Comparison of ENCODE assay signal across 12 mouse cellular contexts in genomic region chr1:87510845-87511244, GRCm38 (mm10). TPM values are rescaled to one million over a fixed set of nuclear protein-coding genes. Genes with fewer than 3 reads are reported as not detected.
DNase-seq lines count a peak whose midpoint lies in the region; ATAC-seq and TF ChIP-seq lines count a peak whose summit lies in the region.
"Had no signal": no experiment of that assay in that cellular context is flagged by ENCODE, and none has a peak within 500 bp of the region (broad histone marks: within the 10 kb centered on the region; RNA-seq: fewer than 3 reads in every experiment).

No protein-coding gene starts in this region.

- H3K9me3 ChIP-seq in kidney, embryonic 16.5 days (ENCODE audit: low read length): no peaks in the 10 kb centered on the region
- no peaks in the 10 kb centered on the region for H3K9me3 ChIP-seq in embryonic facial prominence, embryonic 11.5 days (replicated peaks; ENCODE audit: control insufficient read depth, low read length)
- H3K9me3 ChIP-seq in intestine, embryonic 15.5 days: no peaks in the 10 kb centered on the region
- H3K9me3 ChIP-seq in neural tube, embryonic 12.5 days: no peaks in the 10 kb centered on the region

- no peak overlapping the region for H3K4me3 ChIP-seq in kidney, embryonic 16.5 days (ENCODE audit: low read length)
- no peak overlapping the region for H3K4me3 ChIP-seq in kidney, adult 2 months (ENCODE audit: insufficient read depth, low read depth, low read length)
- H3K4me3 ChIP-seq in embryonic facial prominence, embryonic 11.5 days (ENCODE audit: low read depth, low read length): peak overlapping the region; percentile 59; the same call in 1 of the 2 replicates
- H3K4me3 ChIP-seq in intestine, embryonic 15.5 days (replicated peaks): peak overlapping the region; percentile 69; the same call in 1 of the 2 replicates
- H3K4me3 ChIP-seq in neural tube, embryonic 12.5 days: peak overlapping the region; percentile 72; the same call in 1 of the 2 replicates

- WGBS in kidney, embryonic 16.5 days: 16% methylated on average over 5 of the region's 5 CpGs
- 18% methylated on average over 5 of the region's 5 CpGs for WGBS in kidney, adult 2 months
- WGBS in embryonic facial prominence, embryonic 11.5 days: 13% methylated on average over 5 of the region's 5 CpGs
- 8% methylated on average over 5 of the region's 5 CpGs for WGBS in intestine, embryonic 15.5 days
- WGBS in neural tube, embryonic 12.5 days: 26% methylated on average over 5 of the region's 5 CpGs

- H3K27ac ChIP-seq in kidney, embryonic 16.5 days (ENCODE audit: low read length): no peak overlapping the region
- no peak overlapping the region for H3K27ac ChIP-seq in kidney, adult 2 months (ENCODE audit: insufficient read depth, low read depth, low read length)
- no peak overlapping the region for H3K27ac ChIP-seq in embryonic facial prominence, embryonic 11.5 days (replicated peaks; ENCODE audit: low read depth, low read length)
- no peak overlapping the region for H3K27ac ChIP-seq in intestine, embryonic 15.5 days
- no peak overlapping the region for H3K27ac ChIP-seq in neural tube, embryonic 12.5 days

- H3K4me1 ChIP-seq in kidney, embryonic 16.5 days (ENCODE audit: insufficient read depth, low read length): peaks cover 7% of the 10 kb centered on the region
- H3K4me1 ChIP-seq in kidney, adult 2 months (ENCODE audit: control insufficient read depth, insufficient read depth, low read length): no peaks in the 10 kb centered on the region
- H3K4me1 ChIP-seq in embryonic facial prominence, embryonic 11.5 days (ENCODE audit: control insufficient read depth, insufficient read depth, low read length): no peaks in the 10 kb centered on the region
- peaks cover 14% of the 10 kb centered on the region for H3K4me1 ChIP-seq in intestine, embryonic 15.5 days (replicated peaks)
- H3K4me1 ChIP-seq in neural tube, embryonic 12.5 days: peaks cover 6% of the 10 kb centered on the region

- no peak for ATAC-seq in kidney, embryonic 16.5 days (ENCODE audit: low FRiP score, low TSS enrichment)
- ATAC-seq in embryonic facial prominence, embryonic 11.5 days (replicated peaks; ENCODE audit: insufficient number of reproducible peaks, low FRiP score, low TSS enrichment, low read depth): no peak
- no peak for ATAC-seq in intestine, embryonic 15.5 days
- ATAC-seq in neural tube, embryonic 12.5 days (ENCODE audit: low FRiP score, low read depth): no peak
- ATAC-seq in erythroid progenitor cell, adult 5-6 weeks (replicated peaks; ENCODE audit: low FRiP score, poor library complexity, severe bottlenecking): no peak

- H3K27me3 ChIP-seq in kidney, embryonic 16.5 days (ENCODE audit: insufficient read depth, low read length): peaks cover 43% of the 10 kb centered on the region
- H3K27me3 ChIP-seq in kidney, adult 2 months (replicated peaks; ENCODE audit: control insufficient read depth, insufficient read depth, low read length): no peaks in the 10 kb centered on the region
- H3K27me3 ChIP-seq in embryonic facial prominence, embryonic 11.5 days (ENCODE audit: control insufficient read depth, insufficient read depth, low read length): peaks cover 29% of the 10 kb centered on the region
- H3K27me3 ChIP-seq in intestine, embryonic 15.5 days (replicated peaks): peaks cover 28% of the 10 kb centered on the region
- peaks cover 35% of the 10 kb centered on the region for H3K27me3 ChIP-seq in neural tube, embryonic 12.5 days (replicated peaks)

- no peak for TF ChIP-seq POLR2A in kidney, adult 2 months (IDR thresholded peaks at IDR 0.05; ENCODE audit: low read depth, low read length)

- H3K4me2 ChIP-seq in kidney, embryonic 16.5 days (replicated peaks; ENCODE audit: low read depth, low read length): peak overlapping the region; percentile 99; the same call in 1 of the 2 replicates
- no peak overlapping the region for H3K4me2 ChIP-seq in embryonic facial prominence, embryonic 11.5 days (ENCODE audit: low read depth, low read length)
- H3K4me2 ChIP-seq in intestine, embryonic 15.5 days (replicated peaks): peak overlapping the region; percentile 100; the same call in 1 of the 2 replicates
- H3K4me2 ChIP-seq in neural tube, embryonic 12.5 days (replicated peaks): peak overlapping the region; percentile 99

- H3K36me3 ChIP-seq in kidney, embryonic 16.5 days (ENCODE audit: insufficient read depth, low read length): no peaks in the 10 kb centered on the region
- H3K36me3 ChIP-seq in kidney, adult 2 months (ENCODE audit: control insufficient read depth, insufficient read depth, low read length): no peaks in the 10 kb centered on the region
- H3K36me3 ChIP-seq in embryonic facial prominence, embryonic 11.5 days (replicated peaks; ENCODE audit: control insufficient read depth, insufficient read depth, low read depth, low read length): no peaks in the 10 kb centered on the region
- H3K36me3 ChIP-seq in intestine, embryonic 15.5 days: no peaks in the 10 kb centered on the region
- no peaks in the 10 kb centered on the region for H3K36me3 ChIP-seq in neural tube, embryonic 12.5 days
- H3K36me3 ChIP-seq: G1E had no signal

- DNase-seq in kidney, adult 2 months: no peak
- no peak for DNase-seq in embryonic facial prominence, embryonic 11.5 days (ENCODE audit: low spot score)
- DNase-seq in layer of hippocampus, postnatal 25 days (ENCODE audit: extremely low spot score in 1 of 2, low spot score in 1 of 2): no peak
- no peak for DNase-seq in thymus, postnatal 0 days (ENCODE audit: low spot score)

- no peak for TF ChIP-seq CTCF in kidney, adult 2 months (conservative IDR thresholded peaks at IDR 0.05; ENCODE audit: insufficient read depth, insufficient read length, low read depth, low read length)

- no peak overlapping the region for H3K9ac ChIP-seq in kidney, embryonic 16.5 days (replicated peaks; ENCODE audit: low read length)
- H3K9ac ChIP-seq in embryonic facial prominence, embryonic 11.5 days (replicated peaks; ENCODE audit: low read length): no peak overlapping the region
- no peak overlapping the region for H3K9ac ChIP-seq in intestine, embryonic 15.5 days
- H3K9ac ChIP-seq in neural tube, embryonic 12.5 days: no peak overlapping the region

RNA-seq across cellular contexts. Expression of gene Neu2, which starts 1.2 kb away (rescaled TPM):
- polyA plus RNA-seq in kidney, embryonic 16.5 days (2015; fragmentation: Nextera tagmentation; extraction: Ambion mirVana): 0.84 and 1.2 TPM in 2 replicates
- polyA plus RNA-seq in kidney, adult 2 months (2012; rRNA removed): 20.3 and 21.1 TPM in 2 replicates
- not detected in 2 replicates for polyA plus RNA-seq in embryonic facial prominence, embryonic 11.5 days (2014; fragmentation: Nextera tagmentation; extraction: Ambion mirVana)
- 3.2 and 3.4 TPM in 2 replicates for polyA plus RNA-seq in intestine, embryonic 15.5 days (2015; fragmentation: Nextera tagmentation; extraction: Ambion mirVana)
- polyA plus RNA-seq in neural tube, embryonic 12.5 days (2016; fragmentation: Nextera tagmentation; extraction: Ambion mirVana): not detected in 2 replicates
- not detected in 2 replicates for total RNA-seq in erythroid progenitor cell, adult 5-6 weeks (2015; ENCODE audit: low replicate concordance)
- total RNA-seq in erythroid progenitor cell, adult 5-6 weeks (2017; ENCODE audit: low replicate concordance): not detected in 2 replicates
- under 1 TPM; 0.71 to 0.80 TPM for total RNA-seq in layer of hippocampus, postnatal 25 days (2021)
- 6.2 and 8.1 TPM in 2 replicates for polyA plus RNA-seq in thymus, postnatal 0 days (2015; fragmentation: Nextera tagmentation; extraction: Ambion mirVana)
- total RNA-seq: heart, postnatal 14 days had no signal
- polyA plus RNA-seq: G1E had no signal

RNA-seq across cellular contexts. Expression of gene Snorc, which starts 40.8 kb away (rescaled TPM):
- not detected in 2 replicates for polyA plus RNA-seq in kidney, embryonic 16.5 days (2015; fragmentation: Nextera tagmentation; extraction: Ambion mirVana)
- 0.34 TPM in 1 of 2 replicates, not detected in the other for polyA plus RNA-seq in kidney, adult 2 months (2012; rRNA removed)
- 0.52 TPM in 1 of 2 replicates, not detected in the other for polyA plus RNA-seq in embryonic facial prominence, embryonic 11.5 days (2014; fragmentation: Nextera tagmentation; extraction: Ambion mirVana)
- not detected in 2 replicates for polyA plus RNA-seq in intestine, embryonic 15.5 days (2015; fragmentation: Nextera tagmentation; extraction: Ambion mirVana)
- polyA plus RNA-seq in neural tube, embryonic 12.5 days (2016; fragmentation: Nextera tagmentation; extraction: Ambion mirVana): not detected in 2 replicates
- total RNA-seq in erythroid progenitor cell, adult 5-6 weeks (2015; ENCODE audit: low replicate concordance): not detected in 2 replicates
- total RNA-seq in erythroid progenitor cell, adult 5-6 weeks (2017; ENCODE audit: low replicate concordance): not detected in 2 replicates
- total RNA-seq in layer of hippocampus, postnatal 25 days (2021): not detected
- polyA plus RNA-seq in thymus, postnatal 0 days (2015; fragmentation: Nextera tagmentation; extraction: Ambion mirVana): 0.33 TPM in 1 of 2 replicates, not detected in the other
- total RNA-seq: G1E; heart, postnatal 14 days; liver, adult 2 months had no signal
- polyA plus RNA-seq: G1E; testis, adult 2 months had no signal

Comparison
In these comparisons a context has a peak if more than half of its experiments do, and no peak if none do; other contexts are left out.
1. H3K4me3 ChIP-seq: peak in embryonic facial prominence, embryonic 11.5 days (single experiment), intestine, embryonic 15.5 days (single experiment) and neural tube, embryonic 12.5 days (single experiment); none in kidney, embryonic 16.5 days (single experiment) and kidney, adult 2 months (single experiment).